Mouse (Mus musculus): Measurements from ENCODE around the gene Prim1.
"Not testable (repeated sequence)": the region's sequence is repeated elsewhere in the genome, so short reads cannot be mapped to it uniquely, and the experiment has no call there.

The Prim1 gene

GRCm38 (mm10) chr10:128069201-128069600 lies 54.2 kb downstream of the Prim1 start:
- ATAC-seq (ENCODE audit: insufficient number of reproducible peaks, low FRiP score, low TSS enrichment), result no peak

GRCm38 (mm10) chr10:128070432-128070831 lies 55.5 kb downstream of the Prim1 start:
- ATAC-seq (ENCODE audit: insufficient number of reproducible peaks, low FRiP score, low TSS enrichment), result not testable (repeated sequence)

- not testable (repeated sequence) for ATAC-seq (ENCODE audit: insufficient number of reproducible peaks, low FRiP score, low TSS enrichment)
Observed at GRCm38 (mm10) chr10:128078269-128078668, 63.3 kb downstream of the Prim1 start.
